Mouse (Mus musculus) heart, postnatal 36 days (tissue): Measurements from ENCODE around the gene Itln1. TPM values are rescaled to one million over a fixed set of nuclear protein-coding genes. Genes with fewer than 3 reads are reported as not detected.

Experiments
- DNase-seq, 2 experiments: peaks; one replicate each; pipeline ENCODE4 v3.0.0; 2021 to 2022
- intact Hi-C: fragments of 180-260 bp; cut with DNase I; formaldehyde crosslinking; loops from one replicate; pipeline ENCODE4 v1.15.1; 2025
- total RNA-seq, 2 experiments: library from RNA; stranded (reverse); gene quantifications; 2 replicates each; pipeline ENCODE4 v1.2.3; 2021

The Itln1 gene
- total RNA-seq, 2 experiments from 2014 or later: not detected

DNA sequence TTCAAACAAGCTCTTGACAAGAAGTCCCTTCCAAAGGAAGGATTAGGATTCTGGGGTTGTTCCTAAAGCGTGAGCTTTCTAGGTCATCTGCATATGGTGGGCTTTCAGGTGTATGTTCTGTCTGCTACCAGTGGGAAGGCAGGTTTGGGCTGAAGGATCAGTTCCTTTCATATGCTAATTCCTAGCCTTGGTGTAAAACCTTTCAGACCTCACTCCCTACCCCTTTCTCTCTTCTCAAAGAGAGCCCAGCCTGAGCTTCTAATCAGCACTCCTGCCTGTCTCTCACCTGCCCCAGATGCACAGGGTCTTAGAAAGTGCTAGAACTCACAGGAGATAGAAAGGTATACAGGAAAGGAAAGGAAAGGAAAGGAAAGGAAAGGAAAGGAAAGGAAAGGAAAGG, 63.6 kb downstream of the Itln1 start:
- intact Hi-C loops: loop anchor here (2.0 to 10.0 kb wide), 2 partner anchors 33 to 357 kb away; partner anchors contain the start of gene Cfap126

DNA sequence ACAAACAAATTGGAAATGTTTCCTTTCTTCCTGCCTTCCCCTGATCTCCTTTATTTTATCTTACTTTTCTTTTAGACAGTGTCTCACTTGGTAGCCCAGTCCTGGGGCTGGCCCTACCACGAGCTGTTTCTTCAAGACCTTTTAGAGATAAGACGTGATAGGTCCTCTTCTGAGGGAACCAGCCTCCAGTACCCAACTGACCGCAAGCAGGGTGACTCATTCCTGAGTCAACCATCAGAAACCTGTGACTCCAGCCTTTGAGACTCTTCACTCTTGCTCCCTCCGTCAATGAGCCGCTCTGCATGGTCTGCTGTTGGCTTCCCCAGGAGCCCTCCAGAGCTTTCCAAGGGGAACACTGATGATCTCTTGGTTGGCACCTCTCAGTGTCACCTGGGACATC, 64.2 kb downstream of the Itln1 start:
- intact Hi-C loops: loop anchor here (1.0 to 10.0 kb wide), 3 partner anchors 32 to 356 kb away; partner anchors contain the start of genes Cfap126 and Usf1
- no peak for DNase-seq

More for the DNA sequence above, 63.6 kb downstream of the Itln1 start:
- DNase-seq: no peak

DNA sequence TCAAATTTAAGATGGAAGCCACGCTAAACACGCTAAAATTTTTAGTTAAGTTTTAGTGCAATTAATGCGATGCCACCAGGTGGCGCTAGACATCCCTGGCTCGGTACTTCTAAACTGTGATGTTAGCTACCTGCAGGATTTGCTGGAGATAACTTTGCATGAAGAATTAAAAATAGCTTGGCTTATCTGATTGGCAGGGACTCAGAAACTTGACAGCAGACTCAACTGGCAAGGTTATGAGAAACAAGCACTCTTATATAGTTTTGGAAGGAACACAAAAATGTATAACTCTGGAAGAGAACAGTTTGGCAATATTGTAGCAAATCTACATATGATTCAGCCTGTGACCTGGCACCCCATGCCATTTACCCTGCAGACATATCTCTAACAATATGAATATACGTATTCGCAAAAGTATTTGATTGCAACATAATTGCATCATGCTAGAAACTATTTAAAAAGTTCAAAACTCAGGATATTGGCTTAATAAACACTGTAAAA, 64.7 kb downstream of the Itln1 start:
- intact Hi-C loops: loop anchor here (1.0 to 10.0 kb wide), 3 partner anchors 32 to 356 kb away; partner anchors contain the start of genes Cfap126 and Usf1
- peak; percentile 60 to 73 for DNase-seq

DNA sequence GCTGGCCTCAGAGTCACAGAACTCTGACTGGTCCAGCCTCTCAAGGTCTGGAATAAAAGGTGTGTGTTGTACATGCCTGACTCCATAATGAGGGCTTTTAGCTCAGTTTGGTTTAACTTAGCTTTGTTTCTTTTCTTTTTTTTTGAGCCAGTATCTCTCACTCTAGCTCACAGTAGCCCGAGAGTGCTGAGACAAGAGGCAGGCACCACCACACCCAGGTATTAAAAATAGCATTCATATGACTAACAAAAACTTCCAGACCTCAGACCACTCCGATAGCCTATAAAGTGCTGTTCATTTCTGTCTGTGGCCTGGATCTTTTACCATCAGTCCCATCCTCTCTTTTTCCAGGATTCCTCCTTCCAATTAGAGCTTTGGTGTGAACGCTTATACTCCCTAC, 65.4 kb downstream of the Itln1 start:
- intact Hi-C loops: loop anchor here (1.0 to 10.0 kb wide), 3 partner anchors 31 to 355 kb away; partner anchors contain the start of genes Cfap126 and Usf1
- no peak for DNase-seq

Other genes starting within 250 kb of the Itln1 start
- 10 to 100 TPM; 22.1 to 22.3 TPM for gene Usp21, start 247.3 kb downstream of the Itln1 start, total RNA-seq
- 10 to 100 TPM; 84.9 to 88.8 TPM for gene Ufc1, start 240.3 kb downstream of the Itln1 start, total RNA-seq
- gene Dedd, start 206.1 kb downstream of the Itln1 start, total RNA-seq: 10 to 100 TPM; 21.3 to 24.2 TPM
- 10 to 100 TPM; 27.7 to 28.4 TPM for gene Nit1, start 189.6 kb downstream of the Itln1 start, total RNA-seq
- 10 to 100 TPM; 79.4 to 95.6 TPM for gene Pfdn2, start 189.6 kb downstream of the Itln1 start, total RNA-seq
- gene Klhdc9, start 174.5 kb downstream of the Itln1 start, total RNA-seq: not detected
- under 1 TPM; 0.08 to 0.30 TPM for gene Nectin4, start 165.2 kb downstream of the Itln1 start, total RNA-seq
- 1 to 10 TPM; 2.7 to 2.9 TPM for gene Arhgap30, start 146.3 kb downstream of the Itln1 start, total RNA-seq
- gene Usf1, start 124.0 kb downstream of the Itln1 start, total RNA-seq: 10 to 100 TPM; 41.0 to 52.1 TPM
- gene Tstd1, start 116.4 kb downstream of the Itln1 start, total RNA-seq: 1 to 10 TPM; 1.2 to 1.6 TPM
- 10 to 100 TPM; 38.7 to 43.2 TPM for gene F11r, start 97.8 kb downstream of the Itln1 start, total RNA-seq
- 1 to 10 TPM; 2.1 to 3.3 TPM for gene Alyref2, start 31.8 kb downstream of the Itln1 start, total RNA-seq
- under 1 TPM; 0.38 to 0.50 TPM for gene Cd244a, start 23.9 kb upstream of the Itln1 start, total RNA-seq
- under 1 TPM; 0.19 to 0.38 TPM for gene Ly9, start 72.1 kb upstream of the Itln1 start, total RNA-seq
- under 1 TPM; 0.28 to 0.38 TPM for gene Slamf7, start 117.7 kb upstream of the Itln1 start, total RNA-seq
- 1 to 10 TPM; 2.4 to 2.7 TPM for gene Cd48, start 146.7 kb upstream of the Itln1 start, total RNA-seq
- under 1 TPM; 0.57 to 0.58 TPM for gene Slamf1, start 231.8 kb upstream of the Itln1 start, total RNA-seq